Mouse (Mus musculus) spleen, adult 2 months (tissue): ENCODE data around the gene Arhgap18.

Experiments
- CTCF ChIP-seq: fragments of 200-500 bp; IDR thresholded peaks from 2 replicates; pipeline ENCODE4 v1.5.1; 2011; ENCODE audit warnings: mild to moderate bottlenecking, inconsistent platforms; ENCODE audit not compliant: insufficient read depth, insufficient read length, insufficient replicate concordance; ENCODE audit errors: extremely low read depth
- POLR2A ChIP-seq: fragments of 200-500 bp; IDR thresholded peaks from 2 replicates; pipeline ENCODE4 v1.6.1; 2011; ENCODE audit warnings: low read depth, low read length, inconsistent platforms

GRCm38 (mm10) chr10:26948331-26948730, 195.1 kb downstream of the Arhgap18 start:
- no peak for TF ChIP-seq POLR2A
- no peak for TF ChIP-seq CTCF
